Mouse (Mus musculus) thymus, postnatal 4 days (tissue): ENCODE measurements around the gene Cntrob.
A peak's percentile ranks its signal among the peaks of the same experiment; 100 is the strongest.

Source experiments
- DNase-seq: peaks from one replicate; pipeline ENCODE4 v3.0.0; 2021

Gene Cntrob

DNA sequence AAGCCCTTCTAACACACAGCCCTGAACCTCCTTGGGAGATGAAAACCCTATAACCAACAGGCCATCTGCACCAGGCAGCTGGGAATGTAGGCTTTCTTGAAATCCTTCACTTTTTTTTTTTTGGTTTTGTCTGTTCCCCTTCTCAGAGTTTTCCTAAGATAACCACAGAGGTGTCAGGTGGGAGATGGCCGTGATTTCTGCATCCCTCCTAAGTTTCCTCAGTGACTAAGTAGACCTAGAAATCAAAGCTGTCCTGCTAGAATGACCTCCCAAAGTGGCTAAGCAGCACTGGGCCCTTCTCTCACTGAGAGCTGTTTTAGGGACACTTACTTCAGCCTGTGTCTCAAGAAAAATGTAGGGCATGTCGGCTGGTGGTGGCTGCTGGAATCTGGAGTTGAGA, 25.8 kb downstream of the Cntrob start:
- DNase-seq: no peak

DNA sequence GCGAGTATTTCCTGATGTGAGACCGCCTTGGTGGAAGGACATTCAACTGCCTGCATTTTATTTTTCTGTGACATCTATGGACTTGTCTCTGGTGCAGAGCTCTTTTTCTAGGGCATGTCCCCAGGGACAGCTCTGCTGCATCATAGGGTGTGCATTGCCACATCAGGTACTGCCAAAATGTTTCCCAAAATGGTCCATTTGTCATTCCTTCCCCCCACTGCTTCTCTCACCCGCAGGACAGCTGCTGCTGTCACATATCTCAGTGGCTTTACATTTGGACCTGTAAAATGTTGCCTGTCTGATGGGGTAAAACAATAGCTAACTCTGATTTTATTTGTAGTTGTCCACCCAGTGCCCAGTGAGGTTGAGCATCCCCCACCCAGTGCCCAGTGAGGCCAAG, 28.3 kb downstream of the Cntrob start:
- DNase-seq: no peak

DNA sequence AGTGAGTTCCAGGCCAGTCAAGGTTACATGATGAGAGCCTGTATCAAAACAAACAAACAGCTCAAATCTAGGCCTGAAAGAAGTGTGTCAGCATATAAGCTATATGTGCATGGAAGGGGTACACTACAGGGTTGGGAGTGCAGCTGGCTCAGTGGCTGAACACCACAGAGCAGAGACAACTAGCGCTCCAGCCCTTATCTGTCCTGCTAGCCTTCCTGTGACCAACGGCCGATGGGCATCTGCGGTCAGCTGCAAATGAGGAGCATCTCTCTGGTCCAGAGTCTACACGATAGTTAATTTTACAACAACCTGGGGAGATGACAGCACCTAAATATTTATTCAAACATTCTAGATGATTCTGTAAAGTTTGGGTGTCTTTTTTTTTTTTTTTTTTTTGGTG, 32.5 kb downstream of the Cntrob start:
- no peak for DNase-seq

DNA sequence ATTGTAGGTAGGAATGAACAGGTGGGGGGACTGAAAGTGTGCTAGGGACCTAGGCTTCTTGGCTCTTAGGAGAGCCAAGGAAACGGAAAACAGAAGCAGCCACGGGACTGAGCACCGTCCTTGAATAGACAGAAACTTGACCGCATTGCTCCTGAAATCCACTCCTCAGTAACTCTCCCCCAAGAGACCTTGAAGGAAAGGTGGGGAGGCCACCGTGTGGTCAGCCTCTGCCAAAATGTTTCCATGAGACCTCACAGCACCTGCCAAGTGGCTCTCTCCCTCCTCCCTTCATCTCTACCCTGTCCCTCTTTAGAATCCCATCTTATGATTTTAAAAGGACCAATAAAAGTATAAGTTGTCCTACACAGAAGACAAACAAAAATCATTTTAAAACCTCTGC, 46.3 kb downstream of the Cntrob start:
- DNase-seq: no peak

DNA sequence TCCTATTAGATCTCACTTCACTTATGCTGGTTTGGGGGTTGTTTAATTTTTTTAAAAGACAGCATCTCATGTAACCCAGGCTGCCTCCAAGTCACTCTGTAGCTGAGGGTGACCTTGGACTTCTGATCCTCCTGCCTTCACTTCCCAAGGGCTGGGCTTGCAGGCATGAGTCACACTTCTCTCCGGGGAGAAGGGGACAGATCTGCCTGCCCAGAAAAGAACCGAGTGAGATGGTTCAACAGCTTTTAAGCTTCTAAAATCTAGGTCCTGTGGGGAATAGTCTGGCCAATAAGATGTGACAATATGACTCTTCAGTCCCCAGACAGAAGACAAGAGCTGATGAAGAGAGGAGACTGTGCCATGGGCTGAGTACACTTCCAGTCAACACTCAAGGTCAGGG, 47.5 kb downstream of the Cntrob start:
- no peak for DNase-seq

DNA sequence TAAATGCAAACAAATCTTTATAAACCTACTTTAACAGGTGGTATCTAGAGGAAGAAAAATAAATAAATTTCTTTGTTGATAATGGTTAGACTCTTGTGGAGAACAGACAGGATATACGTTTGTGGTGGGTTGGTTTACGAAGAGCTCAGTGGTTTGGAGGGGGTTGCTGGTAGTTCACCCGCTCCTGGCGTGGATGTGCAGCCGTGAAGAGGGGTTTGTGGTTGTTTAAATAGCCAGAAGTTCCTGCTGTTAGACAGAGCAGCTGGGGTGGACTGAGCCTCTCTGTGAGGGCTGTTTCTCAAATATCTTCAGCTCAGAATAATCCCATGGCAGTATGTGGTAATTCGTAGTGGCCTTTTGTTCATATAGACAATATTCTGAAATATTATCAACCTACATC, 47.9 kb downstream of the Cntrob start:
- DNase-seq: no peak

DNA sequence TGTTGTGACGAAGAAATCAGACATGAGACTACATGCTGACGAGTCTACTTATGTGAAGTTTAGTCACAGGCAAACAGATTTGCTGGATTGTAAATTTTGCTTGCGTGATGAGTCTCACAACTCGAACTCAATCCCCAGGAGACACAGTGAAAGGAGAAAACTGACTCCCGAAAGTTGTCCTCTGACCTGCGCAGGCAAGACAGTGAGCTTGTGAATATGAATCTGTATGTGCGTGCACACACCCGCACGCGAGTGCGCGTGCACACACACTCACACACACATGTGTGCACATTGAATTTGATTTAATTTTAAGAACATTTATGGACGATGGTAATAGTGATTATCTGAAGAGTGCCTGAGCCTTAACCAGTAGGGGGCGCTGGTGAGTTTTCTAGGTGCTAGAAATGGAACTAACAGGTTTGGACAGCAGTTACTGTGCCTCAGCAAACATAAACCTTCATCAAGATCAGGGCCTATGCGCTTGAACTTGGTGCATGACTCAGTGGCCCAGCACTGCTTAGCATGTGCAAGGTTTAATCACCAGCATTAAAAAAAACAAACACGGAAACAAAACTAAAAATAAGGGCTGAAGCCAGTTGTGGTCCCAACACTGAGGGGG, 51.3 kb downstream of the Cntrob start:
- peak; percentile 94 for DNase-seq

DNA sequence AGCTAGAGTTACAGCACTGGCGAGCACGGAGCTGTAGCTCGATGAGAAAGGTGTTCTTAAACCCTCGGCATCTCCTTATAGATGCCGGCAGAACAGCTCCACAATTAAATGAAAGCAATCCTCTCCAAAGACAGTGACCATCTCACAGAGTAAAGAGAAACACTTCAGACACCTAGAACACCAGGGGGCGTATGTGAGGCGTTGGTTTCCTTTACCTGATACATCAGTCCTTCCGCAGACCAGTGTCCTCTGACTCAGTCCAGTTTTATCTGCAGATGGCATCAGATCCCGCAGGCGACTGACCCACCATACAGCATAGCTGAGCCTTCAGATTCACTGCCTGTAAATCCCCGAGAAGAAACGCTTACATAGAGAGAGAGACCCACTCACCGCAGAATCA, 54.0 kb downstream of the Cntrob start:
- peak; percentile 87 for DNase-seq

DNA sequence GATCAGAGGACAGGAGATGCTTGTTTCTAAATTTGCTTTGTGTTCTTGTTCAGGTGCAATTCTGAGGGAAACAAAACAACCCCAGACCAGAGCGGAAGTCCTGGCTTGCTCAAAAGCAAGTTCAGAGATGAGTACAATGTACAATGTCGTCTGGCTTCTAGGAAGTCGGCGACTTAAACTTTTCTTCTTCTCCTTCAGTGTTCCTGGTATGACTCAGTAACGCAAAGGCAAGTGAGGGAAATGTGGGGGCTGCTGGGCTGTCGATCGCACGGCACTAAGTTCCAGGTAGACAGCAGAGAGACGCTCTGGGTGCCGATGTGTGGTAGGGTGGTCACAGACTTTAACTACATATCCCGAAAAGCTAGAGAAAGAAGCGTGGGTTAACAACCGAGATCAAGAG, 55.5 kb downstream of the Cntrob start:
- no peak for DNase-seq

DNA sequence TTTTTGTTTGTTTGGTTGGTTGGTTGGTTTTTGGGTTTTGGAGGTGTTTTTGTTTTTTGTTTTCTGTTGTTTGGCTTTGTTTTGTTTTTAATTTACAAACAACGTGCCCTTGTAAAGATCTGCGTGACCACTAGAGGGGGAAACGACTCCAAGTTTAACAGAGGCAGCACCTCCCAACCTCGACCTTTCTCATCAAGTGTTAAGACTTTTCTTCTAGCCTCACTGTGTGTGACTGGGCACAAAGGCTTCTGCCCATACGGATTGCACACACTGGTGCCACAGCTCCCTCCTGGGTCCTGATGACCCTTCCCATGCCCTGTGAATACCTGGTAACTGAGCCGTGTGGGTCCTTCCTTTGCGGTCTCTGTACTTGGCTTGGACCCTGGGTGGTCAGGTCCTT, 56.2 kb downstream of the Cntrob start:
- peak; percentile 30 for DNase-seq

DNA sequence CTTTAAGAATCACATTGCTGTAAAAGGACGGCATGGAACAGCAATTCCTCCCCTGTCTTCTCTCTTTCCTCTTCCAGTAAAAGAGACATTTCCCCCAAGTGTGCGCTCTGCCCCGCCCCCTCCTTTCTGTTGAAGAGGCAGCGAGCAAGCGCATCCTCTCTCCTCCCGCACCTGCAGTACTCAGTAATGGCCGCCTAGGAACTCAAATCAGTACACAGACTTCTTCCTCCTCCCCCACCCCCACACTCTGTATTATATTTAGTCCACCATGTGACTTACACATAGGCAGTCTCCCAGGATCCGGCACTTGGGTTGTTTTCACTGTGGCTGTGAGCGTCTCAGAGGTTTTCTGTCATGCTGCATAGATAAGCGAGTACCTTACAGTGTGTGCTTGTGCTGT, 57.3 kb downstream of the Cntrob start:
- peak; percentile 90 for DNase-seq

DNA sequence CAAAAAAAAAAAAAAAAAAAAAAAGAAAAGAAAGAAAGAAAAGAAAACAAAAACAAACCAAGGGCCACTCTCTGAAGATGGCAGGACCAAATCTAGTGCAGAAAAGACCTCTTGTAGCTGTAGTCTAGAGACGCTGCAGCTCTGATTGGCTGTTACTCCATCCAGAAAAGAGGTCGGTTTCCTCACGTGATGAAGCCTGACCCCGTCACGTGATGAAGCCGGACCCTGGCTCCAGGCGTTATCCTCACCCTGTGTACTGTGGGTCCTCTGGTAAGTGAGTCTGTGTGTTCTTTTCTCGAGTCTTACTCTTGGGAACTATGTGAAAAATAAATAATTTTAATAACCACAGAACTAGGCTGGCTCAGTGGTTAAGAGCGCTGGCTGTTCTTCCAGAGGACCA, 58.2 kb downstream of the Cntrob start:
- DNase-seq: no peak

DNA sequence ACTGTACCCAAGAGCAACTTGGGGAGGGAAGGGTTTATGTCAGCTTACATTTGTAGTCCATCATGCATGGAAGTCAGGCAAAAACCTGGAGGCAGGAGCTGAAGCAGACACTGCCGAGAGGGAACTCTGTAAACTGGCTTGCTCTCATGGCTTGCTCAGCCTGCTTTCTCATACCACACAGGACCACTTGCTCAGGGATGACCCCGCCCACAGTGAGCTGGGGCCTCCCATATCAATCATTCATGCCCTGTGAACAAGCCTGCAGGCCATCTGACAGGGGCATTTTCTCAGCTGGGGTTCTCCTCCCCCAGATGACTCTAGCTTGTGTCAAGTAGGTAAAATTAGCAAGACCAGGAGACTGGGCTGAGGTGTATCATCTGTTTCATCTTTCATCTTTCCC, 59.3 kb downstream of the Cntrob start:
- no peak for DNase-seq

DNA sequence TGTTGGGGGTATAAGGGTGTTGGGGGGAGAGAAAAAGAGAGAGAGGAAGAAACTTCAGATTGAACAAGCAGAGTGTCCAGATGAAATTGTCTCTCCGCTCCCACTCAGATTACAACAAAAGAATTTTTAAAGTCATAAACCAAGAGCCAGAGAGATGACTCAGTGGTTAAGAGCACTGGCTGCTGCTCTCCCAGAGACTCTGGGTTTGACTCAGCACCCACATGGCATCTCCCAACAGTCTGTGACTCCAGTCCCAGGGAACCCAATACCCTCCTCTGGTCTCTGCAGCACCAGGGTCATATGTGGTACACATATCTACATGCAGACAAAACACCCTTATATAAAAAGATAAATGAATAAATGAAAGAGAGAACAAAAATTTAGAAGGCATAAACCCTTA, 63.5 kb downstream of the Cntrob start:
- no peak for DNase-seq

DNA sequence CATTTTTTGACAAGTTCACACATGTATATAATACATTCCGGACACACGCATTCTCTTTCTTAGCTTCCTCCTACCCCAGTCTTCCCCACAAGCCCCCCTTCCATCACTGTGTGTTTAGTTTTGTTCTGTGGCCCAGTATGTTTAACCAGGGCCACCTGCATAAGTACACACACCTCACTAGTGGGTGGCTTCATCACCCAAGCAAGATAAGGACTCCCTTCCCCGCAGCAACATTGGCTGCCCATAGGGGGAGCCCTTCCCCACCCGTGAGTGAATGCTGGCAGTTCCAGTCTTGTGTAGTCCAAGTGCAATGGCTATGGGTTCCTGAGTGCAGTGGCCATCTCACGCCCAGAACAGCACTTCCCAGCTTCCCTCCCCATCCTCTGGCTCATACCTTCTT, 65.3 kb downstream of the Cntrob start:
- peak; percentile 83 for DNase-seq

DNA sequence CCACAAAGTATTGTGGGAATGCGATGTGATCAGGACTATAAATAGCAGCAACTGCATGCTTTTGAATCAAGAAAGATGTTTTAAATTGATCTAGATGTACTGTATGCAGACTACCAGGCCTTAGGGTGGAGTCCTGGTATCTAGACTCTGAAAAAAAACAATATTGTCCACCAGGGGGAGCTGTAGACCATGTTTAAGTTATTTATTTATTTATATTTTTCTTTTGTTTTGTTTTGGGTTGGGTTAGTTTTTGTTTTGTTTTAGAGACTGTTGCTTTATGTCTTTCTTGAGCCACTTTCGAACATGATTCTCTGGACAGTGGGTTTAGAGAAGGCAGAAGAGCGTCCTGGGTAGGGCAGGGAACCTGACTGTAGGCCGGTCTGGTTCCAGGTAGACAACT, 65.8 kb downstream of the Cntrob start:
- DNase-seq: no peak

DNA sequence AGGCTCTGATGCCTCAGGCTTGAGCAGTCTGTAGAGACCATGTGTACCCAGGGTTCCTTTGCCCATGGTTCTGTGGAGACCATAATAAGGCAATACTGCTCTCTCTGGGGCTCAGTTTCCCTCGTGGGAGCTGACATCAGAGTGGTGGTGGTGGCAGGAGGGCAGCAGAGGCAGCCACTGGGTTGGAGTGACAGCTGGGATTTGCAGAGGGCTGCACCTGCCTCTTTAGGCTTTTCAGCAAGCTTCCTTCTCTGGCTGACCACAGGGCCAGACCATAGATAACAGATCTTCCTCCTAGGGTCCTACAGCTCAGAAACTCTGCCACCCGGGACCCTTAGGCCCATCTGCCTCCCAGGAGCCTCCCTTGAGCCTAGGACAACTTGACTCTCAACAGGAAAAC, 66.5 kb downstream of the Cntrob start:
- no peak for DNase-seq

DNA sequence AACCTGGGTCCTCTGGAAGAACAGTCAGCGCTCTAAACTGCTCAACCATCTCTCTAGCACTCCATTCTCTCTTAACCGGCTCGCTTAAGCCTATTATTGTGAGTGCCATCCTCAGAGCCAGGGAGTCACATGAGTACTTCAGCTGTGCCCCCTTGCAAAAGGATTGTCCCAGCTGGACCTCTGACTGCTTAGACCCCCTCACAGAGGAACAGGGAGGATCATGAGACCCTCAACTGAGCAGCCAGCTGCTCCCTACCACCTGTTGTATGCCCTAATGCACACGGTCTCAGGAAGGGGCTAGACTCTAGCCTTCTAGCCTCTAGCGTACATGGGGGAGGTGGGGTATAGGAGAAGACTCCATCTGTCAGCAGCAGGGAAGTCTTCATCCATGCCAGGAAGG, 68.8 kb downstream of the Cntrob start:
- DNase-seq: no peak

DNA sequence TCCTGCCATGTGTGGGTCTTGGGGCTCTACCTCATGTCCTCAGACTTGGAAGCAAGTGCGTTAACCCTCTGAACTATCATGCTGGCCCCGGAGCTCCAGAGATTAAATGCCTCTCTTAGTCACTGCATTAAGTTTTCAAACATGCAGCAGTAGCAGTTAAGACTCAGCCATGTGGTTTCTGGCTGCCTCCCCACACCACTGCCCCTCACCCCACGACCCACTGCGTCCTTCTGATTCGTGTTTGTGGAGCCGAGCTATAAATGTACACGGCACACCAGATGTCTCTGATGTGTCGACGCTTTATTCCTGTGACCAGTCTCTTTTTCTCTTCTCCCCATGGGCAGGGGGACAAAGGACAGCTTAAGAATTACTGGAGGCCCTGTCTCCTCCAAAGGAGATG, 70.4 kb downstream of the Cntrob start:
- DNase-seq: no peak

DNA sequence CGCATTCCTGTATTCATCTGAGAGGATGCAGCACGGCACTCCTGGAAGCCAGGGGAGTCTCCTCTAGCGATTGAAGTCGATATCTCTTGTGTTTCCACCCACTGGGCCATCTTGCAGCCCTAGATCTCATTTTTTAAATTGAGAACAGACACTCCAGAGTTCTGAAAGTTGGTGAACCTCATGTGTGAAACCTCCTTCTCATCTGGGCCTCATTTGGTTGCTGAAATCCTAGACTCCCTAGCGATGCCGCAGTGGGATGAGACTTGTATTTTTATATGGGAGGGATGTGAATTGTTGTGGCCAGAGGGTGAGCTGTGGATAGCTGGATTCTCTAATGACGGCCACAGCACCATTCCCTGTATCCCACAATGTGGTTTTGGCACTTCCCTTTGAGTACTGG, 71.6 kb downstream of the Cntrob start:
- no peak for DNase-seq

DNA sequence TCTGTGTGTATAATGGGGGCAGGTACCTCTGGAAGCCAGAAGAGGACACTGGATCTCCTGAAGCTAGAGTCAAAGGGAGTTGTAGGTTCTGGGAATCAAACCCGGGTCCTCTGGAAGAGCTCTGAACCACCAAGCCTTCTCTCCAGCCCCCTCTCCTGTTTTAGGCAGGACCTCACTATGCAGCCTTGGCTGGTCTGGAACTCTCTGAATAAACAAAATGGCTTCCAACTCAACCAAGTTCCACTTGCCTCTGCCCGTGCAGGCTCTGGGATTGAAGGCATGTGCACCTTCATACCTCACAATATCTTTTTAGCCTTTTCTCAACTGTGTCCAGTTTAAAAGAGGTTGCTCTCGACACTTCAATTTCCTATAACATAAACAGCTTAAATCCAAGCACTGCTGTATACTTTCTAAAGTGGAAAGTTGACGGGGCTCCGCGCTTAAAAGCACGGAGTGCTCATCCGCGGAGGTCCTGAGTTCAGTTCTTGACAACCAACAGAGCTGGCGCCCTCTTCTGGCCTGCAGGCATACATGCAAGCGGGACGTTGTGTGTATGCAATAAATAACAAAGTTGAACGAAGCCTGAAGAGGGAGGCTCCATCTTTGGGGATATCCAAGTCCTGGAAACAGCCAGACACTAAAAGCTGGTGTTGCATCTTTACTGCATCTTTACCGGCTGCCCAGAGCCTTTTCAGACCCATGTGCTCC, 72.3 kb downstream of the Cntrob start:
- peak; percentile 69 for DNase-seq

DNA sequence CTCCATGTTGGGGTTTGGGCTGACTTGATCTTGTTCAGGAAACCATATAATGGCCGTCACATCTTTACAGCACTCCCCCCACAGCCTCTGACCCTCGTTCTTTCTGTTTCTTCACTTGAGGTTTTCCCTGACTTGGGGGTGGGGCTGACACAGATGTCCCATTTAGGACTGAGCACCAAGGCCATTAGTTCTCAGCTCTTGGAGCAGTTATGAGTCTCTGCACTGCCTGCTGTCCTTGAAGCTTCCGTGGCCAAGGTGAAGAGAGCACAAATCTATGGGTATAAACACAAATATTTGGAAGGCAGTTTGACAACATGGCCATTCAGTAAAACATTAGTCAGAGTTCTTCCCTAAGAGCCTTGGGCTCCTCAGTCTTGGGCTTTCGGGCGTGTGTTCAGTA, 73.5 kb downstream of the Cntrob start:
- DNase-seq: no peak
